Mouse (Mus musculus) left cerebral cortex, postnatal 10 days (tissue): ENCODE results near the gene Gpr173. TPM values are rescaled to one million over a fixed set of nuclear protein-coding genes. Genes with fewer than 3 reads are reported as not detected.

ENCODE experiments used
- DNase-seq, 2 experiments: peaks; one replicate each; pipeline ENCODE4 v3.0.0; 2021 to 2022; ENCODE audit warnings: low spot score in 2 of 2, mixed read lengths in 1 of 2; ENCODE audit errors: extremely low spot score in 1 of 2
- intact Hi-C: fragments of 180-260 bp; cut with DNase I; formaldehyde crosslinking; loops from one replicate; pipeline ENCODE4 v1.15.1; 2025
- total RNA-seq, 2 experiments: library from RNA; stranded (reverse); gene quantifications; 2 replicates each; pipeline ENCODE4 v1.2.3; 2021

Gene Gpr173
- total RNA-seq, 2 experiments from 2014 or later = 25.1 to 25.9 TPM

- peak; percentile 20 to 35 for DNase-seq
- intact Hi-C loops = no loop called here
Measured at GRCm38 (mm10) chrX:152307942-152308341, 60.6 kb downstream of the Gpr173 start.

- no peak for DNase-seq
- intact Hi-C loops = no loop called here
Measured at GRCm38 (mm10) chrX:152307371-152307770, 61.1 kb downstream of the Gpr173 start.

- no peak for DNase-seq
- intact Hi-C loops = no loop called here
Measured at GRCm38 (mm10) chrX:152306224-152306623, 62.3 kb downstream of the Gpr173 start.

Other genes starting within 250 kb of the Gpr173 start
- 100 to 1,000 TPM; 105 to 110 TPM for gene Iqsec2, start 224.4 kb downstream of the Gpr173 start, total RNA-seq
- 10 to 100 TPM; 55.0 to 70.7 TPM for gene Kdm5c, start 135.7 kb downstream of the Gpr173 start, total RNA-seq
- gene Kantr, start 41.2 kb downstream of the Gpr173 start, total RNA-seq = 10 to 100 TPM; 48.6 to 50.3 TPM
- 10 to 100 TPM; 67.1 to 67.7 TPM for gene Tspyl2, start 26.3 kb downstream of the Gpr173 start, total RNA-seq
- not detected for gene Cldn34a, start 194.6 kb upstream of the Gpr173 start, total RNA-seq